Mouse (Mus musculus) erythroblast, embryonic 14.5 days (primary cell): ENCODE measurements around the gene Mgat3.

ENCODE experiments used
- GATA1 ChIP-seq: IDR thresholded peaks from 2 replicates; pipeline ENCODE4 v1.6.1; 2012; ENCODE audit warnings: low read length, inconsistent platforms, mixed read lengths
- TAL1 ChIP-seq: IDR thresholded peaks from 3 replicates; pipeline ENCODE4 v1.6.1; 2012; ENCODE audit warnings: low read length, inconsistent platforms, mixed read lengths

DNA sequence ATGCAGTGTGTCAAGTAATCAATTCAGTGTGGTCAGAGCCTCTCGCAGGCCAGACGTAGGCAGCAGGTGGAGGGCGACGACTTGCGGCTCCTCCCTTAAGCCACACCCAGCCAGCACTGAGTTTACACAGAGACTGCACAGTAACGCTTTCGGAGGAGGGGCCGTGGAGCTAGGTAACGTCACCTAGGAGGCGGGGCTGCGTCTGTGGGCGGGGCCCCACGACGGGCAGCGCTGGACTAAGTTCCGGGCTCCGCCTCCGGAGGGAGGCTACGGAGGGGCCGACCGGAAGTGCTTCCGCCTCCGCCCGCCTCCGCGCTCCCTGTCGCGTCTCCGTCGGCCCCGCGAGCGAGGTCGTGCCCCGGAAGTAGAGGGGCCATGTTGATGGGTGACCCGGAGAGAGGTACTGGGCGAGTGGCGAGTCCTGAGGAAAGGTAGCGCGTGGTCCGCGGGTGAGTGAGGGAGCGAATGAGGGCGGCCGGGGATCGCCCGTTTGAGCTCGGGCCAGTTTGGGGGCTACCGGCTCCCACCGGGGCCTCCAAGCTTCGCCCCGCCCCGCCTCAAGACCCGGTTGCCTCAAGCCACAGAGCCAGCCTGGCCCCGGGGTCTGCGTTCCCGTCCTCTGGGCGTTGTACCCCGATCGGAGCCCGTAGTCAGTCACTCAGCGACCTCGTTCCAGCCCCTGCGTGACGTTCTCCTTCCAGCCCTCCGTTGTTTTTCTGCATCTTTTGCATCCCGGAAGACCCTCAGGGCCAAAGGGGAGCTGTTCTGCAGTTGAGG is 60.4 kb downstream of the Mgat3 start, which contains the start of gene Mief1:
- TF ChIP-seq TAL1 (no peak), GATA1 (no peak)
